Mouse (Mus musculus): Measurements from ENCODE around the gene Tesk1.

- TF ChIP-seq CTCF (IDR thresholded peaks at IDR 0.05) (no peak), EP300 (IDR thresholded peaks at IDR 0.05) (no peak)
Measured at GRCm38 (mm10) chr4:43483535-43484091, 41.9 kb downstream of the Tesk1 start, which contains the start of gene Sit1.

Measured in lung, postnatal 0 days (tissue).